Mouse (Mus musculus) embryonic facial prominence, embryonic 15.5 days (tissue): ENCODE measurements around the gene Triap1. TPM values are rescaled to one million over a fixed set of nuclear protein-coding genes. Genes with fewer than 3 reads are reported as not detected.

ENCODE experiments used
- ATAC-seq: fragments of 200-750 bp; cut with Nextera tagmentation; 2 replicates; pipeline ENCODE4 v1.8.0; 2017; ENCODE audit warnings: low read depth, moderate TSS enrichment; ENCODE audit not compliant: insufficient number of reproducible peaks, low FRiP score, low TSS enrichment
- H3K27ac ChIP-seq: fragments of 300-500 bp; sonication (generic); replicated peaks from 2 replicates; pipeline ENCODE4 v1.5.1; 2015; ENCODE audit warnings: mild to moderate bottlenecking, inconsistent platforms
- H3K27me3 ChIP-seq: fragments of 300-500 bp; sonication (generic); 2 replicates; pipeline ENCODE4 v1.6.1; 2015; ENCODE audit warnings: inconsistent platforms
- H3K36me3 ChIP-seq: fragments of 300-500 bp; sonication (generic); 2 replicates; pipeline ENCODE4 v1.6.1; 2015; ENCODE audit warnings: mild to moderate bottlenecking, inconsistent platforms
- H3K4me1 ChIP-seq: fragments of 300-500 bp; sonication (generic); 2 replicates; pipeline ENCODE4 v1.6.1; 2015; ENCODE audit warnings: inconsistent platforms
- H3K4me2 ChIP-seq: fragments of 300-500 bp; sonication (generic); replicated peaks from 2 replicates; pipeline ENCODE4 v1.6.1; 2015; ENCODE audit warnings: mild to moderate bottlenecking, inconsistent platforms
- H3K4me3 ChIP-seq: fragments of 300-500 bp; sonication (generic); replicated peaks from 2 replicates; pipeline ENCODE4 v1.5.1; 2015; ENCODE audit warnings: mild to moderate bottlenecking, inconsistent platforms
- H3K9ac ChIP-seq: fragments of 300-500 bp; sonication (generic); 2 replicates; pipeline ENCODE4 v1.6.1; 2015; ENCODE audit warnings: inconsistent platforms
- H3K9me3 ChIP-seq: fragments of 300-500 bp; sonication (generic); replicated peaks from 2 replicates; pipeline ENCODE4 v1.6.1; 2016; ENCODE audit warnings: inconsistent platforms
- WGBS: fragments of 180-500 bp; shearing (Covaris S2); methylation state at CpG from one replicate; pipeline ENCODE4 v1.1.7; 2015; 5-methylcytosine and 5-hydroxymethylcytosine counted together
- polyA plus RNA-seq: library from polyadenylated mRNA; unstranded; fragments of >200 nt; fragmentation: Nextera tagmentation; extraction: Ambion mirVana; gene quantifications from 2 replicates; pipeline ENCODE4 v1.2.1, GENCODE M21; 2015

Gene Triap1
- polyA plus RNA-seq, 1 experiment from 2014 or later: 56.4 TPM

DNA sequence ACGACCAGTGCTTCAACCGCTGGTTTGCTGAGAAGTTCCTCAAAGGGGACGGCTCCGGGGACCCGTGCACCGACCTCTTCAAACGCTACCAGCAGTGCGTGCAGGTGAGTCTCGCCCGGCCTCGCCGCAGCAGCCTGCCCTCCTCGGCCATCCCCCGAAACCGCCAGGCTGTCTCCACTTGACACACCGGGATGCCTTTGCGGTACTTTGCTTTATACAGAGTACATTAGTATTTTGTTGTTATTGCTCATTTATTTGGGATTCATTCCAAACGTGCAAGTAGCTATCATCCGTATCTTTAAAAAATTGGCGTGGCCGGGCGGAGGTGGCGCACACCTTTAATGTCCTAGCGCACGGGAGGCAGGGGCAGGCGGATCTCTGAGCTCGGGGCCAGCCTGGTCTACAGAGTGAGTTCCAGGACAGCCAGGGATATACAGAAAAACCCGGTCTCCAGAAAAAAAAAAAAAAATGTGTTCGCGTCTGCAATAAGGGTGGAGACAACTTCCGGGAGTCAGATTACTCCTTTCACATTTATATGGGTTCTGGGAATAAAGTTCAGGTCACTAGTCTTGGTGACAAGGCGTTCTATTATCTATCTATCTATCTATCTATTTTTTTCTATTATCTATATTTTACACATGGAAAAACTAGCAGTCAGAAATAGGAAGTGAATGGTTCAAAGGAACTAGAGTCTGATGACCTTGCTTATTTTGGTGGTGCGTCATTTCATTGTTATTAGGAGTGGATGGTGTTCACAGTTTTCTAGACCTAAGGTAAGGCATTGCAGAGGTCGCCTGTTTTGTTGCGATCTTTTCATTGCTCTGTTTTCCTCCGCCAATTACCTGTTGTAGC is 515 bp downstream of the Triap1 start:
- Histone ChIP-seq H3K27ac (peak overlapping the region; percentile 48; the same call in 1 of the 2 replicates), H3K4me3 (peak overlapping the region; percentile 97)
- 12% methylated on average over 36 of the region's 36 CpGs for WGBS

DNA sequence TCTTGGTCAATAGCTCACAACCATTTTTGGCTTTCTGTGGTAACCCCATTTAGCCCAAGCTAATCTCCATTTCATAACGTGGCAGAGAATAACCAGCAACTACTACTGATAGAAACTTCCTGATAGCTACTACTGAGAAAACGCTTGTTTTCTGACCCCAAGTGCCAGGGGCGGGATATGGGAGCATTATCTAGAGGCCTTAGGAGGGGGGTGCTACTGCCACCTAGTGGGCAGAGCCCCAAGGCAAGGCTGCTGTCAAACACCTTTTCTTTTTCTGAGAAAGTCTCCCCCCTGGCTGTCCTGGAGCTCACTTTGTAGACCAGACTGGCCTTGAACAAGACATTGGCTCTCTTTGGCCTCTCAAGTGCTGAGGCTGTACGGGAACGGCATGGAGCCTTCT is 6.5 kb downstream of the Triap1 start:
- WGBS: 2% methylated on average over 5 of the region's 5 CpGs
- 0 out of 2 replicates have a peak, but pooled peaks have one; percentile 44 for ATAC-seq
- Histone ChIP-seq H3K9ac (peak overlapping the region; percentile 93; the same call in 1 of the 2 replicates), H3K4me3 (peak overlapping the region; percentile 94), H3K4me1 (peaks cover 13% of the 10 kb centered on the region), H3K4me2 (peak overlapping the region; percentile 90), H3K36me3 (peaks cover 41% of the 10 kb centered on the region), H3K27ac (no peak overlapping the region; the same call in 1 of the 2 replicates), H3K9me3 (no peaks in the 10 kb centered on the region), H3K27me3 (no peaks in the 10 kb centered on the region)

More for the DNA sequence above, 515 bp downstream of the Triap1 start:
- no peaks in the 10 kb centered on the region for H3K27me3 ChIP-seq
- H3K9me3 ChIP-seq: no peaks in the 10 kb centered on the region
- no peak; the same call in 1 of the 2 replicates for ATAC-seq
- H3K4me2 ChIP-seq: peak overlapping the region; percentile 73
- peaks cover 23% of the 10 kb centered on the region for H3K4me1 ChIP-seq
- H3K36me3 ChIP-seq: peaks cover 49% of the 10 kb centered on the region
- peak overlapping the region; percentile 94 for H3K9ac ChIP-seq

DNA sequence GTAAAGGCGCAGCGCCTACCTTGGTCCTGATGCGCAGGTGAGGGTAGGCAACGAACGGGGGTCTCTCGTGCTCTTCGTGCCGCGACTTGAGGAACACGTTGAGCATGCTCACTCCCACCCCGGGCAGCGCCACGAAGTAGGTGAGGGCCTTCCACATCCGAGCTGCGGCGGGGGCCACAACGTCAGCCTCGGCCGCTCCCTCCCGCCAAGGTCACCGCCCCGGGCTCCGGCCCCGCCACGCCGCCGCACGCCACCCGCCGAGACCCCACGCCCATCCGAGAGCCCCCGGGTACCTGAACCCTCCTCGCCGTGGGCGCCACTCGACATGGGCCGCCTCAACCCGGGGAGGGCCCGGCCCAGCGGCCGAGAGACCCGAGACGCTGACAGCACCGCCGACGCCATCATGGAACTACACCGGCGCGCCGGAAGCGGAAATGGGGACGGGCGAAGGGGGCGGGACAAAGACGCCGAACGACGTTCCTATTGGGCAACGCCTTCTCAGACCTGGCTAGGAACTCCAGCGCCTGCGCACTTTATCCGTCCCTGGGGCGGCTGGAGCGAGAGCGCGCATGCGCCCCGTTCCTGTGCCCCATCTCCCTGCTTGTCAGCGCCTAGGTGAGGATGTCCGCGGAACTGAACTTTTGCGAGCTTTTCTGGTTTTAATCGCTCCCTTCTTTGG is 7.7 kb downstream of the Triap1 start, which contains the start of gene Cox6a1:
Cox6a1 (minus strand) TSS at position 436 of the 679 bp plus-strand sequence.
- Histone ChIP-seq H3K4me1 (peaks cover 13% of the 10 kb centered on the region), H3K9me3 (no peaks in the 10 kb centered on the region), H3K36me3 (peaks cover 29% of the 10 kb centered on the region), H3K27me3 (no peaks in the 10 kb centered on the region), H3K9ac (peak within 1 kb of the TSS; percentile 93), H3K27ac (peak within 1 kb of the TSS; percentile 86), H3K4me2 (peak within 1 kb of the TSS; percentile 90), H3K4me3 (peak within 1 kb of the TSS; percentile 94)
- WGBS: under 1% methylated on average over 64 of the region's 74 CpGs
- peak; percentile 95 for ATAC-seq

DNA sequence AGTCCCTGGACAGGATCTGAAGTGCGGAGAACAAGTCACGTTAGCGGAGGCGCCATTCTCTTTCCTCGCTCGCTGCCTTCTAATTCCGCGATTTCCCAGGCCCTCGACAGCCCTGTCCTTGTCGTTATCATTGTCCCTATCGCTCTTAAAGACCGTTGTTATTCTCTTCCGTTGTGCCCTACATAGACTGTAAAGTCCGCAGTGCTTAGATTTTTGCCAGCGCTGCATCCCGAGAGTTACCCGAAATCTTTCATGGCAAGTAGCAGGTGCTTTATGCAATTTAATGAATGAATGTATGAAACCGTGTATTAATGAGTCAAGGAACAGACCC is 8.2 kb downstream of the Triap1 start:
- no peak for ATAC-seq
- under 1% methylated on average over 18 of the region's 18 CpGs for WGBS

DNA sequence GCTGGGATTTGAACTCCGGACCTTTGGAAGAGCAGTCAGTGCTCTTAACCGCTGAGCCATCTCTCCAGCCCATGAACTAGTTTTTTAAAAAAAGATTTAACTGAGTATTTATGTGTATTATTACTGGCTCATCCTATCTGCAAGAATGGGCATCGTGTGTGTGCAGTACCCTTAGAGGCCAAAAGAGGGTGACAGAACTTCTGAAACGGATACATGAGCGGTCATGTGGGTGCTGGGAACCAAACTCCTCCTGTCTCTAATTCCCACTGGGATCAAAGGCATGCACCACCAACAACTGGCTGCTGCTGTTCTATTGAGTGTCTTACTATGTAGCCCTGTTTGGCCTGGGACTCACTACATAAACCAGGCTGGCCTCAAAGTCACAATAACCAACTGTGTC is 10.3 kb downstream of the Triap1 start:
- no peaks in the 10 kb centered on the region for H3K9me3 ChIP-seq
- H3K36me3 ChIP-seq: peaks cover 3% of the 10 kb centered on the region
- H3K9ac ChIP-seq: no peak overlapping the region
- H3K4me3 ChIP-seq: no peak overlapping the region
- no peak overlapping the region for H3K4me2 ChIP-seq
- WGBS: 82% methylated on average over 5 of the region's 5 CpGs
- H3K4me1 ChIP-seq: peaks cover 13% of the 10 kb centered on the region
- no peak overlapping the region for H3K27ac ChIP-seq
- no peaks in the 10 kb centered on the region for H3K27me3 ChIP-seq
- ATAC-seq: no peak

More for the DNA sequence above, 8.2 kb downstream of the Triap1 start:
- Histone ChIP-seq H3K9ac (peak overlapping the region; percentile 64), H3K4me3 (peak overlapping the region; percentile 94), H3K36me3 (peaks cover 24% of the 10 kb centered on the region), H3K9me3 (no peaks in the 10 kb centered on the region), H3K27ac (peak overlapping the region; percentile 86), H3K27me3 (no peaks in the 10 kb centered on the region), H3K4me2 (peak overlapping the region; percentile 90), H3K4me1 (peaks cover 13% of the 10 kb centered on the region)

DNA sequence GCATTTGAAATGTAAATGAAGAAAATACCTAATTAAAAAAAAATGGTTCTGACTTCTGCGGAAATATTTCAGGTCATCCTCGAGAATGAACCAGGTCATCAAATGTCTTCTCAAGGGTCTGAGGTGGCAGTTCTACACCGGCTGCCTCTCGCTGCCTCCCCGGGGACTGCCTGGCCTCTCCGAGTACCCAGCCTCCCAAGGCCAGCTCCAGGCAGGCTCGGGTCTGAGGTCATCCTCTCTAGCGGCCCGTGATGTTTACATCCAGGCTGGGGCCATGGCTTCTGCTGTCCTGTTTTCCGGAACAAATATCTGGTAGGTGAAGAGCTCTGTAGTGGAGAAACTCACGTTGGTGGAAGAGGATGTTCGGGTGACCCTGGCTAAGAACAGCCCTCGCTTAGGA is 14.0 kb downstream of the Triap1 start:
- H3K9ac ChIP-seq: no peak overlapping the region
- no peak overlapping the region for H3K4me2 ChIP-seq
- no peaks in the 10 kb centered on the region for H3K36me3 ChIP-seq
- H3K4me1 ChIP-seq: peaks cover 7% of the 10 kb centered on the region; the same call in 1 of the 2 replicates
- no peak for ATAC-seq
- WGBS: 62% methylated on average over 13 of the region's 13 CpGs
- H3K27me3 ChIP-seq: no peaks in the 10 kb centered on the region
- H3K4me3 ChIP-seq: no peak overlapping the region
- H3K27ac ChIP-seq: no peak overlapping the region
- H3K9me3 ChIP-seq: no peaks in the 10 kb centered on the region

DNA sequence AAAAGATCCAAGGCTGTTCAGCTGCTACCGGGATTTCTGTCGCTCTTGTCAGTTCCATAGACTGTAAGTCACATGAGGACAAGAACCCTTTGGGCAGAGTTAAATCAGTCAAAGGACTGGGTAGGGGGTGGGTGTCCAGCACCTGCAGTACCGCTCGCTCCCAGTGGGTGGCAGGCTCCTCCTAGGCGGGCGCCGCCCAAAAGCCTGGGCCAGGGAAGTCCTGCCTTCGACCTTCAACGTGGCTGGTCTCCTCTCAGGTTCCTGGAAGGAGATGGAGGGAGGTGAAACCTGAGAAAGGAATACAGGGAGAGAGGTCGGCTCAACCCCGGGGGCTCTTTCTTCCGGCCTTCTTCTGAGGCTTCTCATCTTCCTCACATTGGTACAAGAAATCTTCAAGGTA is 17.8 kb downstream of the Triap1 start:
- Histone ChIP-seq H3K36me3 (no peaks in the 10 kb centered on the region), H3K4me1 (peaks cover 7% of the 10 kb centered on the region; the same call in 1 of the 2 replicates), H3K4me3 (no peak overlapping the region), H3K27me3 (no peaks in the 10 kb centered on the region), H3K27ac (no peak overlapping the region), H3K9ac (no peak overlapping the region), H3K4me2 (no peak overlapping the region; the same call in 1 of the 2 replicates), H3K9me3 (no peaks in the 10 kb centered on the region)
- 2% methylated on average over 12 of the region's 12 CpGs for WGBS
- ATAC-seq: peak; percentile 82

DNA sequence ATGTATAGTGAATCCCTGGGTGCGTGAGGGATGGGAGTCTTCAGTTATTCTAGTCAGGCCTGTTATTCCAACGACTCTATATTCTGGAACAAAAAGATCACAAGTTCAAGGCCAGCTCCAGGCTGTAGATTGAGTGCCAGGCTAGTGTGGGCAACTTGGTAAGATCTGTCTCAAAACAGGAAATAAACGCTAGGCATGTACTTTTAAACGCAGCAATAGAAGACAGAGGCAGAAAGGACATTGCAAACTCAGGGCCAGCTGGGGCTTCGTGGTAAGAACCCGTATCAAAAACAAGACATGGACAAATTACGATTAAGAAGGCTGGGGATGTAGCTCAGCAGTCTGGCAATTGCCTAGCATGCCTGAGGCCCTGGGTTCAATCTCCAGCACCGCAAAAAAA is 18.4 kb downstream of the Triap1 start:
- H3K4me3 ChIP-seq: no peak overlapping the region
- no peaks in the 10 kb centered on the region for H3K27me3 ChIP-seq
- ATAC-seq: no peak
- H3K27ac ChIP-seq: no peak overlapping the region
- H3K4me2 ChIP-seq: no peak overlapping the region; the same call in 1 of the 2 replicates
- 84% methylated on average over 8 of the region's 8 CpGs for WGBS
- peaks cover 7% of the 10 kb centered on the region; the same call in 1 of the 2 replicates for H3K4me1 ChIP-seq
- no peaks in the 10 kb centered on the region for H3K9me3 ChIP-seq
- no peak overlapping the region for H3K9ac ChIP-seq
- no peaks in the 10 kb centered on the region for H3K36me3 ChIP-seq

DNA sequence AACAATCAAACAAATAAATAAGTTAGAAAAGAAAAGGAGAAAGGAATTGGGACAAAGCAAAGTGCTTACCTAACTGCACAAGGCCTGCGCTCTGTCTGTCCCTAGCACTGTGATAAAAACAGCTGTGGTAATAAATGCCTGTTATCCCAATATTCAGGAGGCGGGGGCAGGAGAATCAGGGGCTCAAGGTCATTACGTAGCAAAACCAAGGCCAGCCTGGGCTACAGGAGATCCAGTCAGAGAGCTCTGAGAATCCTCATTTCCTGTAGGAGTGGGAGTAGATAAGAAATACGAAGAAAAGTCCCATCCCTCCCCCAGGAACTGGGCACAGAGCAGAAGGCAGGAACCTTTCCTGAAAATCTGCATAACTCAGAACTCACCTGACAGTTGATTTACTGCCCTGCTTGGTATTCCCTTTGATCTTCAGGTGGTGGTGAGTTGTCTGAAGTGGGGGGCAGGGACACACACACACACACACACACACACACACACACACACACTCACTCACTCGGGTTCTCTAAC is 18.9 kb downstream of the Triap1 start:
- Histone ChIP-seq H3K4me2 (no peak overlapping the region), H3K36me3 (no peaks in the 10 kb centered on the region), H3K4me1 (peaks cover 7% of the 10 kb centered on the region; the same call in 1 of the 2 replicates), H3K9ac (no peak overlapping the region), H3K27ac (no peak overlapping the region), H3K9me3 (no peaks in the 10 kb centered on the region), H3K4me3 (no peak overlapping the region), H3K27me3 (no peaks in the 10 kb centered on the region)
- ATAC-seq: no peak
- WGBS: 70% methylated on average over 5 of the region's 5 CpGs

DNA sequence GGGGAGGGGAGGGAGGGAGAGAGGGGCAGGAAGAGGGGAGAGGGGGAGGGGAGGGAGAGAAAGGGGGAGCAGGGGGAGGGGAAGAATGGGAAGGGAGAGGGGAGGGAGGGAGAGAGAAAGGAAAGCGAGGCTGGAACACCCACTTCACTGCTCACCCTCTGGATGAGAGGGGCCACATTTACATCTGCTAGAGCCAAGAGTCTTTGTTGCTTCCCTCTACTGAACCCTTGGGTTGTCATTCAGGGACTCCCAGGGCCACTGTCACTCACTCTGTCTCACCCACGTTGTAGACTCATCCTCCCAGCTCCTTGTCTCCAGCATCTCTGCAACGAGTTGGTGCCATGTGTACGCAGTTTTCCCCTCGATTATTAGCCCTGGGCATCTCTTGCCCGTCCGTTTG is 21.2 kb downstream of the Triap1 start:
- Histone ChIP-seq H3K27ac (no peak overlapping the region), H3K36me3 (no peaks in the 10 kb centered on the region), H3K4me1 (peaks cover 7% of the 10 kb centered on the region; the same call in 1 of the 2 replicates), H3K4me3 (no peak overlapping the region), H3K9me3 (no peaks in the 10 kb centered on the region), H3K27me3 (no peaks in the 10 kb centered on the region), H3K4me2 (no peak overlapping the region), H3K9ac (no peak overlapping the region)
- no peak for ATAC-seq
- 37% methylated on average over 7 of the region's 7 CpGs for WGBS
